Mouse (Mus musculus): ENCODE results near the gene Zfp704.

GRCm38 (mm10) chr3:9580102-9580501, 29.8 kb downstream of the Zfp704 start:
- TF ChIP-seq CTCF (IDR thresholded peaks at IDR 0.05; ENCODE audit: extremely low read depth, insufficient read depth, insufficient read length, insufficient replicate concordance), result no peak
- no peak for TF ChIP-seq POLR2A (IDR thresholded peaks at IDR 0.05; ENCODE audit: low read depth, low read length)

Measured in spleen, adult 2 months (tissue).